Mouse (Mus musculus): ENCODE data around the gene Fam126a. TPM values are rescaled to one million over a fixed set of nuclear protein-coding genes. Genes with fewer than 3 reads are reported as not detected.

Gene Fam126a
- polyA plus RNA-seq, 1 experiment from 2014 or later = 47.7 TPM

DNA sequence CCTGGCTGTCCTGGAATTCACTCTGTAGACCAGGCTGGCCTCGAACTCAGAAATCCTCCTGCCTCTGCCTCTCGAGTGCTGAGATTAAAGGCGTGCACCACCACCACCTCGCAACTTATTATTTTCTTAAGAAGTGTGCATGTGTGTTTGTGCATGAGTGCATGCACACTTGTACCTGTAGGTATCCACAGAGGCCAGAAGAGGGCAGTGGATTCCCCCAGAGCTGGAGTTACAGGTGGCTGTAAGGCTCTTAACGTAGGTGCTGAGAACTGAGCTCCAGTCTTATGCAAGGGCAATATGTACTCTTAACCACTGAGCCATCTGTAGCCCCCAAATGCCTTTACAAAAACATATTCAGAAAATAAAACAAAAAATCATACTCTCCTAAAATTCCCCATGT is 77.4 kb downstream of the Fam126a start:
- no peaks in the 10 kb centered on the region for H3K36me3 ChIP-seq (ENCODE audit: control insufficient read depth, insufficient read depth, low read length)
- H3K27ac ChIP-seq (ENCODE audit: low read depth, low read length) = no peak overlapping the region
- ATAC-seq (ENCODE audit: insufficient read depth, low FRiP score, low TSS enrichment) (no peak), DNase-seq (ENCODE audit: low spot score) (no peak)
- 90% methylated on average over 5 of the region's 5 CpGs for WGBS
- H3K27me3 ChIP-seq (ENCODE audit: control insufficient read depth, insufficient read depth, low read length) = no peaks in the 10 kb centered on the region
- H3K4me1 ChIP-seq (ENCODE audit: control insufficient read depth, insufficient read depth, low read length) = no peaks in the 10 kb centered on the region
- H3K9ac ChIP-seq (ENCODE audit: low read length) = no peak overlapping the region
- H3K9me3 ChIP-seq (ENCODE audit: control insufficient read depth, low read length) = no peaks in the 10 kb centered on the region
- H3K4me3 ChIP-seq (ENCODE audit: low read depth, low read length) = no peak overlapping the region
- H3K4me2 ChIP-seq (ENCODE audit: low read depth) = no peak overlapping the region

- DNase-seq (ENCODE audit: low spot score) (no peak), ATAC-seq (ENCODE audit: insufficient read depth, low FRiP score, low TSS enrichment) (no peak)
- Histone ChIP-seq H3K27me3 (ENCODE audit: control insufficient read depth, insufficient read depth, low read length) (no peaks in the 10 kb centered on the region), H3K4me1 (ENCODE audit: control insufficient read depth, insufficient read depth, low read length) (no peaks in the 10 kb centered on the region), H3K9ac (ENCODE audit: low read length) (no peak overlapping the region), H3K36me3 (ENCODE audit: control insufficient read depth, insufficient read depth, low read length) (no peaks in the 10 kb centered on the region), H3K4me3 (ENCODE audit: low read depth, low read length) (no peak overlapping the region), H3K4me2 (ENCODE audit: low read depth) (no peak overlapping the region), H3K27ac (ENCODE audit: low read depth, low read length) (no peak overlapping the region), H3K9me3 (ENCODE audit: control insufficient read depth, low read length) (no peaks in the 10 kb centered on the region)
- WGBS = 50% methylated on average over 3 of the region's 3 CpGs
Observed at GRCm38 (mm10) chr5:23948071-23948470, 82.4 kb downstream of the Fam126a start.

GRCm38 (mm10) chr5:23945056-23945455 is 85.4 kb downstream of the Fam126a start:
- no peak overlapping the region for H3K9ac ChIP-seq (ENCODE audit: low read length)
- DNase-seq (ENCODE audit: low spot score) = no peak
- no peaks in the 10 kb centered on the region for H3K9me3 ChIP-seq (ENCODE audit: control insufficient read depth, low read length)
- no peak for ATAC-seq (ENCODE audit: insufficient read depth, low FRiP score, low TSS enrichment)
- H3K4me1 ChIP-seq (ENCODE audit: control insufficient read depth, insufficient read depth, low read length) = no peaks in the 10 kb centered on the region
- H3K4me2 ChIP-seq (ENCODE audit: low read depth) = no peak overlapping the region
- H3K27me3 ChIP-seq (ENCODE audit: control insufficient read depth, insufficient read depth, low read length) = no peaks in the 10 kb centered on the region
- WGBS = 4% methylated on average over 1 of the region's 1 CpGs
- H3K36me3 ChIP-seq (ENCODE audit: control insufficient read depth, insufficient read depth, low read length) = no peaks in the 10 kb centered on the region
- no peak overlapping the region for H3K4me3 ChIP-seq (ENCODE audit: low read depth, low read length)
- H3K27ac ChIP-seq (ENCODE audit: low read depth, low read length) = no peak overlapping the region

DNA sequence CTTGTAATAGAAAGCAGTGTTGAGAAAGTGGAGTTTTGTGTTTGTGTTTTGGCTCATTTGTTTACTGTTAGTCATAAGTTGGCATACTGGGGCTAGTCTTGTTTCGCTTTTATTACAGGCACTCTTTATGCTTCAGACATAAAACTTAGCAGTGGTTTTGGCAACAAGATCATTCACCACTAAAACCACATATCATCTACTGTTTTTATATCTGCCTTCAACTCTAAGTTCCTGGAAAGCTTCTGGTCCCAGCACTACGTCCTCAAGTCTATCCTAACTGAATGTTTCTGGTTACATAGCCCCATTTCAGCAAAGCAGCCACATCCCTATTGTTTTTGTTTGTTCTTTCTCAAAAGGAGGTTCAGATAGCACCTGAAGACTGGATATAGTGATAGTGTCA is 87.0 kb downstream of the Fam126a start:
- H3K4me1 ChIP-seq (ENCODE audit: control insufficient read depth, insufficient read depth, low read length) = no peaks in the 10 kb centered on the region
- 91% methylated on average over 2 of the region's 2 CpGs for WGBS
- no peak overlapping the region for H3K4me2 ChIP-seq (ENCODE audit: low read depth)
- no peaks in the 10 kb centered on the region for H3K36me3 ChIP-seq (ENCODE audit: control insufficient read depth, insufficient read depth, low read length)
- ATAC-seq (ENCODE audit: insufficient read depth, low FRiP score, low TSS enrichment) (no peak), DNase-seq (ENCODE audit: low spot score) (no peak)
- H3K9me3 ChIP-seq (ENCODE audit: control insufficient read depth, low read length) = no peaks in the 10 kb centered on the region
- no peak overlapping the region for H3K4me3 ChIP-seq (ENCODE audit: low read depth, low read length)
- no peak overlapping the region for H3K9ac ChIP-seq (ENCODE audit: low read length)
- no peaks in the 10 kb centered on the region for H3K27me3 ChIP-seq (ENCODE audit: control insufficient read depth, insufficient read depth, low read length)
- H3K27ac ChIP-seq (ENCODE audit: low read depth, low read length) = no peak overlapping the region

DNA sequence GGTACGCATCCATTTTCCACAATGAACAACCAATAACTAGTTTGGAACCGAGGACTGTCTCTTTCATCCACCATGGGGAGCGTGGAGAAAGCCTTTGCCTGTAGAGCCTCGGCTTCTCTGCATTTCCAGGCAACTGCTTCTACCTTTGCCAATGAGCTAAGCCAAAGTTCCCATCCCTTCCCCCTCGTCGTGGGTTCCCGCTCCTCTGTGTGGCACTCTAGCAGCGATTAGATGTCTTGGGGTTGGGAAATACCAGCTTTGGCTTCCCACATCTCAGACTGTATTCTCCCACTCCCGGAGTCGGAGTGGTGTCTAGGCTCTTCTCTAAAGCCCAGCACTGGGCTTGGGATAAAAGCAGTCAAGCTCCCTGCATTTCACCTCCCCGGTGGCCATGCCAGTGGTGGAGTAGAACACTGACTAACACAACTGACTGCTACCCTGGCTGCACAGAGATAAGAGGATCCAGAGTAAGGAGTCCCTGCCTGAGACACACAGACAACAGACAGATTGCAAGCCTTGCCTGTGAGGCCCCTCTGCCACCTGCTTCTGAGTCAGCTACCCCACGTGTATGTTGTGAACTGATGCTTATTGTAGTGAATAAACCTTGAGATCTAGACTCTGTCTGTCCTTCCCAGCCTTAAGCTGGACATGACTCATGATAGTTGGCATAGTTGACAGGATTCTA is 106.9 kb downstream of the Fam126a start:
- H3K4me1 ChIP-seq (ENCODE audit: control insufficient read depth, insufficient read depth, low read length) = no peaks in the 10 kb centered on the region
- no peak overlapping the region for H3K4me3 ChIP-seq (ENCODE audit: low read depth, low read length)
- no peaks in the 10 kb centered on the region for H3K27me3 ChIP-seq (ENCODE audit: control insufficient read depth, insufficient read depth, low read length)
- 94% methylated on average over 12 of the region's 12 CpGs for WGBS
- H3K9me3 ChIP-seq (ENCODE audit: control insufficient read depth, low read length) = no peaks in the 10 kb centered on the region
- H3K36me3 ChIP-seq (ENCODE audit: control insufficient read depth, insufficient read depth, low read length) = no peaks in the 10 kb centered on the region
- no peak overlapping the region for H3K9ac ChIP-seq (ENCODE audit: low read length)
- ATAC-seq (ENCODE audit: insufficient read depth, low FRiP score, low TSS enrichment) (no peak), DNase-seq (ENCODE audit: low spot score) (no peak)
- no peak overlapping the region for H3K4me2 ChIP-seq (ENCODE audit: low read depth)
- no peak overlapping the region for H3K27ac ChIP-seq (ENCODE audit: low read depth, low read length)

DNA sequence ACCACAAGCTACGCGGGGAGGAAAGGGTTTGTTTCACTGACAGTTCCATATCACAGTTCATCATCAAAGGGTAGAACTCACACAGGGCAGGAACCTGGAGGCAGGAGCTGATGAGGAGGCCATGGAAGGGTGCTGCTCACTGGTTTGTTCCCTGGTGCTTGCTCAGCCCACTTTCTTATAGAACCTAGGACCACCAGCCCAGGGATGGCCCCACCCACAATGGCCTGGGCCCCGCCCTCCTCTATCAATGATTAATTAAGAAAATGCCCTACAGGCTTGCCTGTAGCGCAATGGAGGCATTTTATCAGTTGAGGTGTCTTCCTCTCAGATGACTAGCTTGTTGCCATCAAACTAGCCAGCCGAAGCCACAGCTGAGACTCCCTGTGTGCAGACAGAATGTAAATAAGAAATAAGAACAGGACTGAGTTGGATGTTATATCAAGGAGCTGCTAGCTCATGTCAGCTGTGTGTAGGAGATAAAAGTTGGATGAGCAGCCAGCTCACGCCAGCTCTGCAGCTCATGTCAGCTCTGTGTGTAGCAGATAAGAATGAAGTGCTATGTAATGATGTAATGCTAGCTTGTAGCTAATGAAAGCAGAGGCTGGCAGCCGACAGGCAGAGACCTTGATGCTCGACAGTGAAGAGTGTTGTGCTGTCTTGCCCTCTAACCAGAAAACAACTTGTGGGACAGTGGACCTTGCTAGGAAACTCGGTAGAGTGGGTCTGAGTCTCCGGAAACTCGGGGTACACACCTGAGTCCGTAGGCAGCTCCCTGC is 107.8 kb downstream of the Fam126a start:
- Histone ChIP-seq H3K27ac (ENCODE audit: low read depth, low read length) (no peak overlapping the region), H3K4me3 (ENCODE audit: low read depth, low read length) (no peak overlapping the region), H3K4me1 (ENCODE audit: control insufficient read depth, insufficient read depth, low read length) (no peaks in the 10 kb centered on the region), H3K9ac (ENCODE audit: low read length) (no peak overlapping the region), H3K4me2 (ENCODE audit: low read depth) (no peak overlapping the region), H3K27me3 (ENCODE audit: control insufficient read depth, insufficient read depth, low read length) (no peaks in the 10 kb centered on the region), H3K9me3 (ENCODE audit: control insufficient read depth, low read length) (no peaks in the 10 kb centered on the region), H3K36me3 (ENCODE audit: control insufficient read depth, insufficient read depth, low read length) (no peaks in the 10 kb centered on the region)
- ATAC-seq (ENCODE audit: insufficient read depth, low FRiP score, low TSS enrichment) (no peak), DNase-seq (ENCODE audit: low spot score) (no peak)
- WGBS = 88% methylated on average over 12 of the region's 12 CpGs

DNA sequence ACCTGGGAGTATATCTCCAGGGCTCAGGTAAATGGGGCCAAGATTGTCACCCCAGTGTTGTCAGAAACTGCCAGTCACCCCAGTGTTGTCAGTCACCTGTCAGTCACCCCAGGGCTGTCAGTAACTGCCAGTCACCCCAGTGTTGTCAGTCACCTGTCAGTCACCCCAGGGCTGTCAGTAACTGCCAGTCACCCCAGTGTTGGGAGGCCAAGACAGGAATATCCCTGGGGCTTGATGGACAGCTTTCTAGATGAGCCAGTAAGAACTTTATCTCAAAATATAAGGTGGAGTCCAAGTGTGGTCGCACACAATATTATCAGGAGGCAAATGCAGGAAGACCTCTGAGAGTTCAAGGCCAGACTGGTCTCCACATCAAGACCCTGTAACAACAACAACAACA is 109.2 kb downstream of the Fam126a start:
- H3K27me3 ChIP-seq (ENCODE audit: control insufficient read depth, insufficient read depth, low read length) = no peaks in the 10 kb centered on the region
- no peak overlapping the region for H3K27ac ChIP-seq (ENCODE audit: low read depth, low read length)
- H3K9ac ChIP-seq (ENCODE audit: low read length) = no peak overlapping the region
- H3K4me2 ChIP-seq (ENCODE audit: low read depth) = no peak overlapping the region
- no peaks in the 10 kb centered on the region for H3K4me1 ChIP-seq (ENCODE audit: control insufficient read depth, insufficient read depth, low read length)
- H3K9me3 ChIP-seq (ENCODE audit: control insufficient read depth, low read length) = no peaks in the 10 kb centered on the region
- no peak for DNase-seq (ENCODE audit: low spot score)
- no peaks in the 10 kb centered on the region for H3K36me3 ChIP-seq (ENCODE audit: control insufficient read depth, insufficient read depth, low read length)
- WGBS = 85% methylated on average over 1 of the region's 1 CpGs
- H3K4me3 ChIP-seq (ENCODE audit: low read depth, low read length) = no peak overlapping the region
- ATAC-seq (ENCODE audit: insufficient read depth, low FRiP score, low TSS enrichment) = no peak

DNA sequence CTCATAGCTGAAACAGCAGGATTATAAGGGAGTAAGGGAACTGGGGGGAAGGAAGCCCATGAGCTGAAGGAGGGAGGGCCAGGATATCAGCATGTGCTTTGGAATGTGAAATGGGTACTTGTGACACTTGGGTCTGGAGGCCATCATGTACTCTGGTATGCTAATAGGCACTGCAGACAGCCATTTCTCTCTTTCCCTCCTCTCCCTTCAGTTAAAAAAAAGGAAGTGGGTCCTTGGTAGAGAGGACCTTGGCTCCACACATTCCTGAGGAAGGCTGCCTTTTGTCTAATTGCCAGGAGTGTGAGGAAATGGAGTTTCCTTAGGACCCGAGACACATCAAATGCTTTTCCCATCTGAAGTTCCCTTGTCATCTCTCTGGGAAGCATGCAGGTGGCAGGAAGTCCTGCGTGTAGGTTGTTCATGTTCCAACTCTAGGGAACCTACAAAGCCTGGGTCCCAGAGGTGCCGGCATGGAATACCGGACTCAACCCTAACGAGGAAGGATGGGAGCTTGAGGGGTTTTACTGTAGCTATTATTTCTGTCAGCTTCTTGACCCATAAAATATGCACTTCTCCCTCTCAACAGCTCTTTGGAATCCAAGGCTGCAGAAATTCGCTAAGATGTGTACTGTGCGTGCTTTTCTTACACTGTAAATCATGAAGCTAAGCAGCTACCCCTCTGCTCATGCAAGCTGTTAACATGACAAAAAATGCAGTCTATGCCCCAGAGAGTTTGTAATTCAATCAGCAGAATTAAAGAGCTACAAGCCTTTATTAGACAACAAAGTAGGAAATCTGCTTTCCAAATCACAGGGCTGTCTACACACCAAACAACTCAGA is 110.4 kb downstream of the Fam126a start:
- Histone ChIP-seq H3K9me3 (ENCODE audit: control insufficient read depth, low read length) (no peaks in the 10 kb centered on the region), H3K4me1 (ENCODE audit: control insufficient read depth, insufficient read depth, low read length) (no peaks in the 10 kb centered on the region), H3K36me3 (ENCODE audit: control insufficient read depth, insufficient read depth, low read length) (no peaks in the 10 kb centered on the region), H3K27ac (ENCODE audit: low read depth, low read length) (no peak overlapping the region), H3K9ac (ENCODE audit: low read length) (no peak overlapping the region), H3K4me2 (ENCODE audit: low read depth) (no peak overlapping the region), H3K27me3 (ENCODE audit: control insufficient read depth, insufficient read depth, low read length) (no peaks in the 10 kb centered on the region), H3K4me3 (ENCODE audit: low read depth, low read length) (no peak overlapping the region)
- no peak for DNase-seq (ENCODE audit: low spot score)
- no peak for ATAC-seq (ENCODE audit: insufficient read depth, low FRiP score, low TSS enrichment)
- WGBS = 63% methylated on average over 7 of the region's 7 CpGs
